Mouse (Mus musculus) erythroblast, embryonic 14.5 days (primary cell): ENCODE data around the gene Amy2a4.
"Not testable (repeated sequence)": the region's sequence is repeated elsewhere in the genome, so short reads cannot be mapped to it uniquely, and the experiment has no call there.

Experiments used
- GATA1 ChIP-seq: IDR thresholded peaks from 2 replicates; pipeline ENCODE4 v1.6.1; 2012; ENCODE audit warnings: low read length, inconsistent platforms, mixed read lengths
- TAL1 ChIP-seq: IDR thresholded peaks from 3 replicates; pipeline ENCODE4 v1.6.1; 2012; ENCODE audit warnings: low read length, inconsistent platforms, mixed read lengths

- TF ChIP-seq TAL1, GATA1: not testable (repeated sequence)
Observed at GRCm38 (mm10) chr3:113312937-113313336, 21.7 kb upstream of the Amy2a4 start.
